Mouse (Mus musculus) adipocyte (in vitro differentiated cells): ENCODE data around the gene Fam71a.

Experiments used
- DNase-seq: peaks from one replicate; pipeline ENCODE4 v3.0.0-alpha.2; 2016; ENCODE audit warnings: low spot score

Fam71a gene

DNA sequence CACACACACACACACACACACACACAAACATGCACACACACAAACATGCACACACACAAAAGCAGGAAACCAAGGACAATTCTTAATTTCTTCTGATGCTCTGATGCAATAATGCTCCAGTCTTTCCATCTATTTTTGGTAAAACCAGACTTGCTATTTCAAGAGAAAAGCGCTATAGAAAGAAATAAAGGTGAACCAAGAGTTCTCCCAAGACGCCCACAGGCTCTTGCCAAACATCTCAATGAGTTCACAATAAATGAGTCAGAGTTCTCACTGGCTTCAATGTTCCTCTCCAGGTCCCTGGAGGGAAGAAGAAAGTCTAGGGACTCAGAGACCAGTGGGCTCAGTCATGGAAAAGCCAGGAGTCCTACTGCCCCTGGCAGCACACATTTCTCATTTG lies 40.9 kb downstream of the Fam71a start:
- DNase-seq = peak; percentile 62

DNA sequence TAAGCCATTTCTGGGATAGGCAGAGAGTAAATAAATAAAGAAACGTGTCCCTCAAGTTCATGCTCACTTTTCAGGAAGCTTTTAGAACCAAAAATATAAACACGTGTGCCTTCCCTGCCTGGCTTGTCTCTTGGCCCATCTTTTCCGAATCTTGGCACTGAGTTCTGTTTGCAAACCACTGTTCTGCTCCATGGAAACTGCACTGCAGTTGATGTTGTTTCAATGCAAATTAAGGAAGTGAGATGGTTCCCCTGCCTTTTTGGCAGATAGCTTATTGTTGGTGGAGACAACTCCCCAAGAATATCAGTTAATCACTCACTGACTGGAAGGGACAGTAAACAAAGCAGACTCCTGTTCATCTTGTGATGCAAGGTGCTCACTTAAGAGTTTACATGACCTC lies 41.9 kb downstream of the Fam71a start:
- peak; percentile 42 for DNase-seq

DNA sequence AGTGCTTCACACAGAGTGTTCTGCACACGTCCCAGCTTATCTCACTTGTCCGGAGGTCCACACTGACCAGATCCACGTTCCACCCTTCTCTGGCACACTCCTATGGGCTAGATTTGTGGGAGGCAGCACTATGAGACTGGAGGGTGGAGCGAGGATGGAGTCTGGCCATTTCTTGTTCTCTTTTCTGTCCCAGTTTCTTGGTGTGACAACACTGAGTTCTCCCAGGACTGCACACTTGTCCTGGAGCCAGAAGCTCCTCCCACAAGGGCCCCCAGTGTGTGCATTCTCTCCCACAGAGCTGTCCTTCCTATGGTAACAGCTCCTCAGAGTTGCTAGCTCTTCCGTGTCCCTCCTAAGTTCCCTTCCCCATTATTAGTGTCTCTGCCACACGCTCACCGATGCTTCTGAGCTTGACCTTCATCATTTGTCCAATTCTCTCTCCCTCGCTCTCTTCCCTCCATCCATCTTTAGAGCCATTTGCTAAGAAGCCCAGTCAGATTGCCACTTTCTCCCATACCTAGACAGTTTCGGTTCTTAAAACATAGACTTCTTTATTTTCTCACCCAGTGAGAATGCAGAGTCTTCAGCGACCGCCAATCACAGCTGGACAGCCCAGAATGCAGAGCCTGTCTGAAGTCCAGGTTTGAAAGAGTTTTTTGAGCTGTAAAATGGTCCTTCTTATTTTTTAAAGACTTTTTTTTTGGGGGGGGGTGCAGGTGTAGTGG lies 48.9 kb downstream of the Fam71a start:
- no peak for DNase-seq

DNA sequence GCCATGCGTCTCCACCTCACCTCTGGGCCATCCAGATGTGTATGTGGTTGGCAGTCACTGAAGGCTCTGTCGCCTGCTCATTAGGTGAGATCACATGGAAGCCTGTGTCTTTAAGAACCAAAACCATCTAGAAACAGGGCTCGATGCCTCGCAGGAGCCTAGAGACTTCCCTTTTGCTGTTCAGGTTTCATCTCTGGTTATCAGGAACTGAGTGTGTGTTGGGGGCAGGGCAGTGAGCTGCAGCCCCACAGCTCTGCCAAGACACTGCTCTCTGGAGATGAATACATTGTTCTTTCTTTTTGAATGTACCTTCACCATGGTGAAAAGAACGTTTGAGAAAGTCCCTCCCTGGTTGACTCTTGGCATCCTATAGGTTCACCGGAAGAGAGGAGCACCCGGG lies 49.7 kb downstream of the Fam71a start:
- DNase-seq = no peak
